Mouse (Mus musculus) heart, postnatal 10 days (tissue): ENCODE measurements around the gene Tsen2. TPM values are rescaled to one million over a fixed set of nuclear protein-coding genes. Genes with fewer than 3 reads are reported as not detected.

Experiments
- DNase-seq, 2 experiments: peaks; one replicate each; pipeline ENCODE4 v3.0.0; 2021
- intact Hi-C: fragments of 180-260 bp; cut with DNase I; formaldehyde crosslinking; loops from one replicate; pipeline ENCODE4 v1.15.1; 2025
- total RNA-seq, 2 experiments: library from RNA; stranded (reverse); gene quantifications; 2 replicates each; pipeline ENCODE4 v1.2.3; 2021

Tsen2 gene
- total RNA-seq, 2 experiments from 2014 or later = 8.2 to 11.5 TPM

DNA sequence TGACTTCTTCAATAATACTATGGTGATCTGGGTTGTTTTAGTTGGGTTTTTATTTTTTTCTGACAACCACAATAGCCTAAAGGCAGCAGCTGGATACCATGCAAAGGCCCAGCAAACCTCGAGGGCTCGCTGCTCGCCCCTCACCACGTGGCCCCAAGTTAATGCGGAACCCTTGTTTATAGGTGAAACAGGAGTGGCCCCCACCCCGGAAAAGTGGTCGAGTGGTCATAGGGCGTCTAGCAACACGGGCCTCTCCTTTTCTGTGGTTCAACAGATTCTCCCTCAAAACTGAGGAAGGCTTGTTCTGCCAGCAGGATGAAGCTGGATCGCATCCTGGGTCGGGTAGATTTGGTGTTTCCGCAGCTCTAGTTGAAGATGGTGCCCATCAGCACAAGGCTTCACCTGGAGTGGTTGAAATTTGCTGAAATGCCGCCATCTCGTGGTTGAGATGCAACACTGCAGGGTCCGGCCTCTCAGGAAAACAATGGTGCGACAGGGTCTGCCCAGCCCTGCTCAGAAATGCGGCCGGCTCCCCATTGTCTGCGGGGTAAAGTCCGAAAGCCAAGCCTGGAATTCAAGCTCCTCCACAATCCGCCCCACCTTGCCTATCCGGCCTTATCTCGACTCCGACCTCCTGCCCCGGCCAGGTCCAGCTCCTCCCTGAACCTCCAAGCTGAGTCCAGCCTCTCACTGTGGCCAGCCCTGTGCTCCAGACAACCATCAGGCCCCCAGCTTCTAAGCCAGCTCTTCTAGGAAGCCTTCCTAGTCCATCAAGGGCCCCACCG is 5.6 kb upstream of the Tsen2 start:
- DNase-seq = peak; percentile 90 to 91
- intact Hi-C loops = loop anchor here (1.0 to 5.0 kb wide), 6 partner anchors 107 to 612 kb away; partner anchors contain the start of genes Gm17482 and Pparg

- DNase-seq = no peak
- intact Hi-C loops = no loop called here
Observed at GRCm38 (mm10) chr6:115541676-115542275, 2.7 kb upstream of the Tsen2 start.

- intact Hi-C loops = no loop called here
- DNase-seq = no peak
Observed at GRCm38 (mm10) chr6:115542341-115542740, 2.1 kb upstream of the Tsen2 start.

DNA sequence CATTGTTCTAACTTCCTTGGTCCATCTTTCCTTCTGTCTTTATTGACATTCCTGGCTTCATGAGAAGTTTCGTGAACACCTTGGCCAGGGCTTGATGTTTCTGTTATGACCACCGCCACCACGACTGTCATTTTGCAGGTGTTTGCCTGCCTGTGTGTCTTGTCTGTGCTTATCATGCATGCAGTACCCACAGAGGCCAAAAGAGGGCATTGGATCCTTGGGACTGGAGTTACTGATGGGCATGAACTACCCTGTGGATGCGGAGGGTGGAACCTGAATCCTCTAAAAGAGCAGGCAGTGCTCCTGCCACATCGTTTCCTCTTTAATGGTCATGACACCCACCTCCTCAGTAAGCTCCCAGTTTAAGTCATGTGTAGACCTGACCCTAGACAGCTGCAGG is 1.8 kb downstream of the Tsen2 start:
- intact Hi-C loops = loop anchor here (5.0 kb wide), 2 partner anchors 61 to 256 kb away; no protein-coding TSS in a partner anchor
- DNase-seq = peak; percentile 59 to 77

DNA sequence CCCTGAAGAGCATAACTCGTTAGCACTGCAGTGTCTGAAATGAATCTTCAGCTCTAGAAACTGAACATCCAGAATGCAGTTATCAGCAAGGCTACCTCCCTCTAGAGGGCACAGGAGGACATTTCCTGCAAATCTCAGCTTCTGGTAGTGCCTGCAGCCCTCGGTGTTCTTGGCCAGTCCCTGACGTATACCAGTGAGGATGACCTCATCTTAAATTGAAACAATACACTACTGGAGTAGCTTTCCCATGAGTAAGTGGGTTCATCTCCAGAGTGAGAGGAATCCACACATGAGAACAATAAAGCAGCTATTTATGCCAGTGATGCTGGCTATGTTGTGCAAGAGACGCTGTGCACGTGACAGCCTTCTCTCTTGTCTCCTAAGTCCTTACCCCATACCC is 11.0 kb downstream of the Tsen2 start:
- peak in 1 of 2 experiments; percentile 14 for DNase-seq

GRCm38 (mm10) chr6:115558176-115558575 is 13.7 kb downstream of the Tsen2 start:
- DNase-seq = no peak
- intact Hi-C loops = no loop called here

More for the DNA sequence above, 11.0 kb downstream of the Tsen2 start:
- intact Hi-C loops = no loop called here

GRCm38 (mm10) chr6:115559651-115560632 is 15.5 kb downstream of the Tsen2 start:
- intact Hi-C loops = no loop called here
- DNase-seq = peak; percentile 22 to 30

DNA sequence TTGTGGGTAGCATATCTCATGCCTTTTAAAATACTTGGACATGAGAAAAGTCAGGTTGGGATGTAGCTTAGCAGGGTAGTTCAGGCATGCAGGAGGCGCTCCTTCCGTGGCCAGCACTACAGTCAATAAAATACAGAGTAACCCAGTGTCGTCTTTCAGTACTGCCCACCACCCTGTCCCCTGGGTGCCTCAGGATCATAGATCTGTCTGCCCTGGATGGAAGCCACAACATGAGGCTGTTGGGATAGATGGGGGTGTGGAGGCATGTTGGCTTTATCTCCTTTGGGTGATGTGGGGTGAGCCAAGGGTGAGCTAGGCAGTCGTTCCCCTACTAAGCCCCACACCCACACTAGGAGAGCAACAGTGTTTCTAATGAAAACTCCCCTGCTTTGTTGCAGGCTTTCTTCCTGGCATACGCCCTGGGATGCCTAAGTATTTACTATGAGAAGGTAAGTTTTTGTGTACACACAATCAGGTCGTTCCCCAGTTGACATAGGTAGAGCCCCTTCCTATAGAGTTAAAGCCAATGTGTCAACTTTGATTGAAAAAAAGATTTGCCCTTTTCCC is 21.1 kb downstream of the Tsen2 start:
- intact Hi-C loops = no loop called here
- no peak for DNase-seq

DNA sequence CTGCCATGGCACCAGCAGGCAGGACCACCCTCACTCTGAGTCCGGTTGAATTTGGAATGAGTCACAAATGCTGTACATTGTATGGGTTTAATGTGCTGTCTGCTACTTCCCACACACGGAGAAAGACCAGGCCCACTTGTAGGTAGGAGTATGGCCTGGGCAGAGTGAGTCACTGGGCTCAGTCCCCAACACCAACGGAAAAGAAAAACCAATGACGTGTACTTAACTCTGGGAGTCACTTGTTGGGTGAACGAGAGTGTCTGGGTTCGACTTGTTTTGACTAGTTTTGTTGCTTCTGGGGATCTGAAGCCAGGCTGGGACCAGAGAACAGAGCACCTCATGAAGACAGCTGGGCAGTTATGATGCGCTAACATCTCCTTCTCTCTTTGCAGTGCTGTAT is 29.7 kb downstream of the Tsen2 start:
- no peak for DNase-seq
- intact Hi-C loops = no loop called here

- no peak for DNase-seq
- intact Hi-C loops = no loop called here
Observed at GRCm38 (mm10) chr6:115577407-115577806, 32.9 kb downstream of the Tsen2 start.

GRCm38 (mm10) chr6:115577941-115578340 is 33.5 kb downstream of the Tsen2 start:
- intact Hi-C loops = no loop called here
- no peak for DNase-seq

- DNase-seq = no peak
- intact Hi-C loops = no loop called here
Observed at GRCm38 (mm10) chr6:115580810-115581209, 36.3 kb downstream of the Tsen2 start.

GRCm38 (mm10) chr6:115582328-115583115 is 38.1 kb downstream of the Tsen2 start:
- DNase-seq = no peak

DNA sequence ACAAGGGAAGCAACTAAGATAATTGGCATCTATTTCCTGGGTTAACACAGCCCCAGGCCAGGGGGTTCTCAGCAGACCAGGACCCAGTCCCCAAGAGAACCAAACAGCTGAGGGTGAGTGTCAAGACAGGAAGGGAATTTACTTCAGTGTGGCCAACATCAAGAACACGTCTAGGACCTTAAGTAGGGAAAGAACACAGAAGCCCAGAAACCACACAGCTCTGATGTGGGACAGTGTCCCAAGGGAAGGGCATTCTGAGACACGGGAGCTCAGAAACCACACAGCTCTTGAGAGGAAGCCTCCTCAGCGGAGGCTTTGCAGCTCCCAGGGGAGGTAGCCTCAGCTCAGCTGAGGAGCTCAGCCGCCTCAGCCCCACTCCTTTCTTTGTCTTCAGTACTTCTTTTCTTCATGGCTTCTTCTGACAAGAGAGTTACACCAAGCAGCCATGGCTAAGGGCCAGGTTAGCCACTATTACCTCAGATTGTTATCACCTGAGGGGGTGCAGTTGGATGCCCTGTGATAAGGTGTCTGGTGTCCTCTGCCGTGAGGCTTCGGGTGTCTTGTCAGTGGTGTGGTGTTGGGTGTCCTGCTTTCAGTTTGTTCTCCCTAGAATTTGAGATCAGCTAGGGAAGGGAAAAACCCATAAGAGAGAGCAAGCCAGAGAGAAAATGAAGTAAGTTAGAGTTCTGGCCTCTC is 39.1 kb downstream of the Tsen2 start:
- intact Hi-C loops = no loop called here
- DNase-seq = no peak

More at GRCm38 (mm10) chr6:115582328-115583115, 38.1 kb downstream of the Tsen2 start:
- intact Hi-C loops = no loop called here

- intact Hi-C loops = no loop called here
- DNase-seq = no peak
Observed at GRCm38 (mm10) chr6:115584176-115584575, 39.7 kb downstream of the Tsen2 start.

- intact Hi-C loops = no loop called here
Observed at GRCm38 (mm10) chr6:115586321-115586720, 41.9 kb downstream of the Tsen2 start.

GRCm38 (mm10) chr6:115591692-115592359 is 47.4 kb downstream of the Tsen2 start:
- no peak for DNase-seq
- intact Hi-C loops = no loop called here

More at GRCm38 (mm10) chr6:115586321-115586720, 41.9 kb downstream of the Tsen2 start:
- peak; percentile 45 to 50 for DNase-seq

- intact Hi-C loops = no loop called here
- no peak for DNase-seq
Observed at GRCm38 (mm10) chr6:115592458-115592857, 48.0 kb downstream of the Tsen2 start, which contains the start of gene Mkrn2os. Gene Mkrn2os, minus strand, starts transcription at chr6:115592576.
